In the genomic region with DNA sequence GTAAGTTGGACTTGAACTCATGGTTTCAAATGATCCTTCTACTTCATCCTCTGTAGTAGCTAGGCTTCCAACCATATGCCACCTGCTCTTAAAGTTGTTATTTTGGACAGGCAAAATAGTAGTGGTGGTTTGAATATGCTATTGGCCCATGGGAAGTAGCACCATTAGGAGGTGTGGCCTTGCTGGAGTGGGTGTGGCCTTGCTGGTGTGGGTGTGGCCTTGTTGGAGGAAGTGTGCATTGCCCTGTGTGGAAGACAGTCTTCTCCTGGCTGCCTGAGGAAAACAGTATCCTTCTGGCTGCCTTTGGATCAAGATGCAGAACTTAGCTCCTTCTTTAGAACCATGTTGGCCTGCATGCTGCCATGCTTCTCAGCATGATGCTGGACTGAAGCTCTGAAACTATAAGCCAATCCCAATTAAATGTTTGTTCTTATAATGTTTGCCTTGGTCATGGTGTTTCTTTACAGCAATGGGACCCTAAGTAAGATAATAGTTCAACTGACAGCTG, we compare ENCODE assay signal across 13 mouse cellular contexts. TPM values are rescaled to one million over a fixed set of nuclear protein-coding genes. Genes with fewer than 3 reads are reported as not detected.
DNase-seq lines count a peak whose midpoint lies in the region; ATAC-seq and TF ChIP-seq lines count a peak whose summit lies in the region.
"Had no signal": no experiment of that assay in that cellular context is flagged by ENCODE, and none has a peak within 500 bp of the region (broad histone marks: within the 10 kb centered on the region; RNA-seq: fewer than 3 reads in every experiment).

No protein-coding gene starts in this region.

- TF ChIP-seq EP300 in lung, postnatal 0 days (IDR thresholded peaks at IDR 0.05): no peak

- H3K27ac ChIP-seq in kidney, embryonic 16.5 days (ENCODE audit: low read length): no peak overlapping the region
- H3K27ac ChIP-seq in hindbrain, embryonic 10.5 days: no peak overlapping the region
- no peak overlapping the region for H3K27ac ChIP-seq in lung, postnatal 0 days (ENCODE audit: low read length)
- H3K27ac ChIP-seq: limb, embryonic 13.5 days; stomach, embryonic 15.5 days had no signal

- H3K4me3 ChIP-seq in kidney, embryonic 16.5 days (ENCODE audit: low read length): no peak overlapping the region
- no peak overlapping the region for H3K4me3 ChIP-seq in hindbrain, embryonic 10.5 days
- H3K4me3 ChIP-seq in lung, postnatal 0 days (ENCODE audit: low read depth, low read length): no peak overlapping the region
- H3K4me3 ChIP-seq: limb, embryonic 13.5 days; stomach, embryonic 15.5 days had no signal

- no peak overlapping the region for H3K4me2 ChIP-seq in kidney, embryonic 16.5 days (replicated peaks; ENCODE audit: low read depth, low read length)
- no peak overlapping the region for H3K4me2 ChIP-seq in lung, postnatal 0 days (replicated peaks; ENCODE audit: low read depth, low read length)
- H3K4me2 ChIP-seq: limb, embryonic 13.5 days; stomach, embryonic 15.5 days had no signal

- peak; percentile 27 for DNase-seq in kidney, adult 9 months
- peak; percentile 54 for DNase-seq in 416B (ENCODE audit: low read depth)
- peak; percentile 14 for DNase-seq in T-cell, adult 2 months (ENCODE audit: low spot score)
- DNase-seq in hindbrain, embryonic 10.5 days (ENCODE audit: low spot score): no peak
- no peak for DNase-seq in adrenal gland, postnatal 14 days
- no peak for DNase-seq in lung, postnatal 0 days (ENCODE audit: low spot score)
- DNase-seq: cerebellum, adult 8-10 months; heart, postnatal 14 days had no signal

- no peak overlapping the region for H3K9ac ChIP-seq in kidney, embryonic 16.5 days (replicated peaks; ENCODE audit: low read length)
- no peak overlapping the region for H3K9ac ChIP-seq in lung, postnatal 0 days (replicated peaks; ENCODE audit: low read depth)
- H3K9ac ChIP-seq: limb, embryonic 13.5 days; stomach, embryonic 15.5 days had no signal

- peaks cover 15% of the 10 kb centered on the region for H3K4me1 ChIP-seq in kidney, embryonic 16.5 days (ENCODE audit: insufficient read depth, low read length)
- peaks cover 19% of the 10 kb centered on the region for H3K4me1 ChIP-seq in hindbrain, embryonic 10.5 days (replicated peaks)
- no peaks in the 10 kb centered on the region for H3K4me1 ChIP-seq in lung, postnatal 0 days (ENCODE audit: insufficient read depth, low read depth, low read length)

- no peaks in the 10 kb centered on the region for H3K27me3 ChIP-seq in kidney, embryonic 16.5 days (ENCODE audit: insufficient read depth, low read length)
- H3K27me3 ChIP-seq in hindbrain, embryonic 10.5 days (ENCODE audit: insufficient read depth, poor library complexity, severe bottlenecking): no peaks in the 10 kb centered on the region
- no peaks in the 10 kb centered on the region for H3K27me3 ChIP-seq in lung, postnatal 0 days (replicated peaks; ENCODE audit: insufficient read depth, low read length)
- H3K27me3 ChIP-seq: limb, embryonic 13.5 days; stomach, embryonic 15.5 days had no signal

- no peaks in the 10 kb centered on the region for H3K36me3 ChIP-seq in kidney, embryonic 16.5 days (ENCODE audit: insufficient read depth, low read length)
- H3K36me3 ChIP-seq in hindbrain, embryonic 10.5 days: no peaks in the 10 kb centered on the region
- no peaks in the 10 kb centered on the region for H3K36me3 ChIP-seq in lung, postnatal 0 days (ENCODE audit: insufficient read depth, low read length)
- H3K36me3 ChIP-seq: limb, embryonic 13.5 days; stomach, embryonic 15.5 days had no signal

- no peak for ATAC-seq in kidney, embryonic 16.5 days (ENCODE audit: low FRiP score, low TSS enrichment)
- 0 out of 2 replicates have a peak, but pooled peaks have one; percentile 10 for ATAC-seq in megakaryocyte progenitor cell, adult 5-6 weeks (replicated peaks; ENCODE audit: poor library complexity)
- ATAC-seq in lung, postnatal 0 days: no peak
- ATAC-seq: midbrain, embryonic 16.5 days had no signal

- H3K9me3 ChIP-seq in kidney, embryonic 16.5 days (ENCODE audit: low read length): no peaks in the 10 kb centered on the region
- no peaks in the 10 kb centered on the region for H3K9me3 ChIP-seq in hindbrain, embryonic 10.5 days
- H3K9me3 ChIP-seq in lung, postnatal 0 days (ENCODE audit: low read length): no peaks in the 10 kb centered on the region
- H3K9me3 ChIP-seq: limb, embryonic 13.5 days; stomach, embryonic 15.5 days had no signal

- TF ChIP-seq CTCF in lung, postnatal 0 days (IDR thresholded peaks at IDR 0.05): no peak

RNA-seq across cellular contexts. Expression of a gene that starts 2.4 kb away (rescaled TPM):
- 39.7 and 42.5 TPM in 2 replicates for polyA plus RNA-seq in kidney, embryonic 16.5 days (2015; fragmentation: Nextera tagmentation; extraction: Ambion mirVana)
- total RNA-seq in megakaryocyte progenitor cell, adult 5-6 weeks (2015): 20.1 TPM in 2 replicates
- 18.9 and 19.1 TPM in 2 replicates for total RNA-seq in megakaryocyte progenitor cell, adult 5-6 weeks (2017)
- polyA plus RNA-seq in hindbrain, embryonic 10.5 days (2016; fragmentation: Nextera tagmentation; extraction: Ambion mirVana): 23.9 and 36.4 TPM in 2 replicates
- 50.4 and 53.0 TPM in 2 replicates for total RNA-seq in adrenal gland, postnatal 14 days (2021)
- polyA plus RNA-seq in lung, postnatal 0 days (2015; fragmentation: Nextera tagmentation; extraction: Ambion mirVana): 37.1 and 43.8 TPM in 2 replicates

RNA-seq across cellular contexts. Expression of a gene that starts 23.9 kb away (rescaled TPM):
- 5.1 and 6.8 TPM in 2 replicates for polyA plus RNA-seq in kidney, embryonic 16.5 days (2015; fragmentation: Nextera tagmentation; extraction: Ambion mirVana)
- 24.0 and 26.8 TPM in 2 replicates for total RNA-seq in megakaryocyte progenitor cell, adult 5-6 weeks (2015)
- 10.4 and 13.7 TPM in 2 replicates for total RNA-seq in megakaryocyte progenitor cell, adult 5-6 weeks (2017)
- 4.1 and 5.0 TPM in 2 replicates for polyA plus RNA-seq in hindbrain, embryonic 10.5 days (2016; fragmentation: Nextera tagmentation; extraction: Ambion mirVana)
- total RNA-seq in adrenal gland, postnatal 14 days (2021): 27.8 and 31.4 TPM in 2 replicates
- polyA plus RNA-seq in lung, postnatal 0 days (2015; fragmentation: Nextera tagmentation; extraction: Ambion mirVana): 4.4 and 4.8 TPM in 2 replicates

Comparison
In these comparisons a context has a peak if more than half of its experiments do, and no peak if none do; other contexts are left out.
1. DNase-seq: peak in kidney, adult 9 months (single experiment), 416B (single experiment) and T-cell, adult 2 months (single experiment); none in hindbrain, embryonic 10.5 days (single experiment), adrenal gland, postnatal 14 days (single experiment) and lung, postnatal 0 days (single experiment).